Mouse (Mus musculus): ENCODE data around the gene Olfr1209.

The Olfr1209 gene

GRCm38 (mm10) chr2:88915057-88915456 is at the start of gene Olfr1209:
TSS of gene Olfr1209 (minus strand) at chr2:88915157.
- no peak for DNase-seq

- DNase-seq: no peak
Observed at GRCm38 (mm10) chr2:88953669-88954068, 38.7 kb upstream of the Olfr1209 start, which contains the start of gene Olfr1212. TSS of gene Olfr1212 (plus strand) at chr2:88953969.

- no peak for DNase-seq
Observed at GRCm38 (mm10) chr2:88938011-88938410, 23.1 kb upstream of the Olfr1209 start, which contains the start of gene Olfr1211. TSS of gene Olfr1211 (minus strand) at chr2:88938111.

- DNase-seq: no peak
Observed at GRCm38 (mm10) chr2:88902211-88902610, 12.7 kb downstream of the Olfr1209 start, which contains the start of gene Olfr1208. TSS of gene Olfr1208 (minus strand) at chr2:88902311.

- no peak for DNase-seq
Observed at GRCm38 (mm10) chr2:88862931-88863330, 52.0 kb downstream of the Olfr1209 start, which contains the start of gene Olfr1206. TSS of gene Olfr1206 (plus strand) at chr2:88863231.

Data from cerebellum, postnatal 14 days (tissue).